Mouse (Mus musculus): ENCODE measurements around the gene Pum3.

DNA sequence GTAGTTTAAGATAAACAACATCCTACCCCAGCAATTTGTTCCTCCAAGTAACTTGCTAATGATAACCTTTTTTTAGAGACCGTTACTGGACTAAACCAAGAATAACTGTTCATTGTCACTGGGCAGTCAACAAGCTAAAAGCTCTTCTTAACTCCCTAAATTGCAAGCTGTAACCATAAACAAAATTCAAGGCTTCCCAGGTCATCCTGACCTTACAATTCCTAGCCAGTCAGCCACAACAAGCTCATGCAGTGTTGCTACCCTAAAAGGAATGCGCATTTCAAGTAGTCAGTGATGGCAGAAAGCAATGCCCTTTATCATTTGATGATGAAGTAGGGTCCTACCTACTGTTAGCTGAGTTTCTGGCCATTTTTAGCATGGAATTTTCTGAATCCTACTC, 58.8 kb downstream of the Pum3 start:
- no peak for TF ChIP-seq CTCF (IDR thresholded peaks at IDR 0.05; ENCODE audit: borderline replicate concordance, control insufficient read depth, extremely low read depth, insufficient read depth, low read length, poor library complexity)
- TF ChIP-seq POLR2A (IDR thresholded peaks at IDR 0.05; ENCODE audit: control insufficient read depth, extremely low read depth, insufficient read depth, low read length, poor library complexity) = no peak
